Mouse (Mus musculus) neural tube, embryonic 15.5 days (tissue): ENCODE data around the gene Fto. TPM values are rescaled to one million over a fixed set of nuclear protein-coding genes. Genes with fewer than 3 reads are reported as not detected.
A peak's percentile ranks its signal among the peaks of the same experiment; 100 is the strongest.

Source experiments
- ATAC-seq: fragments of 200-750 bp; cut with Nextera tagmentation; 2 replicates; pipeline ENCODE4 v1.8.0; 2017; ENCODE audit warnings: mild to moderate bottlenecking, moderate TSS enrichment, moderate library complexity; ENCODE audit not compliant: low FRiP score
- H3K27ac ChIP-seq: fragments of 300-500 bp; sonication (generic); replicated peaks from 2 replicates; pipeline ENCODE4 v1.5.1; 2015; ENCODE audit warnings: mild to moderate bottlenecking, inconsistent platforms
- H3K27me3 ChIP-seq: fragments of 300-500 bp; sonication (generic); replicated peaks from 2 replicates; pipeline ENCODE4 v1.6.1; 2015; ENCODE audit warnings: inconsistent platforms
- H3K36me3 ChIP-seq: fragments of 300-500 bp; sonication (generic); 2 replicates; pipeline ENCODE4 v1.6.1; 2015; ENCODE audit warnings: inconsistent platforms
- H3K4me1 ChIP-seq: fragments of 300-500 bp; sonication (generic); 2 replicates; pipeline ENCODE4 v1.6.1; 2015; ENCODE audit warnings: inconsistent platforms
- H3K4me2 ChIP-seq: fragments of 300-500 bp; sonication (generic); 2 replicates; pipeline ENCODE4 v1.6.1; 2015; ENCODE audit warnings: inconsistent platforms, mild to moderate bottlenecking, moderate library complexity
- H3K4me3 ChIP-seq: fragments of 300-500 bp; sonication (generic); replicated peaks from 2 replicates; pipeline ENCODE4 v1.5.1; 2015; ENCODE audit warnings: mild to moderate bottlenecking, inconsistent platforms
- H3K9ac ChIP-seq: fragments of 300-500 bp; sonication (generic); replicated peaks from 2 replicates; pipeline ENCODE4 v1.6.1; 2015; ENCODE audit warnings: mild to moderate bottlenecking, inconsistent platforms
- H3K9me3 ChIP-seq: fragments of 300-500 bp; sonication (generic); replicated peaks from 2 replicates; pipeline ENCODE4 v1.6.1; 2016; ENCODE audit warnings: inconsistent platforms
- WGBS: fragments of 180-500 bp; shearing (Covaris S2); methylation state at CpG from one replicate; pipeline ENCODE4 v1.1.7; 2015; ENCODE audit warnings: mixed read lengths; 5-methylcytosine and 5-hydroxymethylcytosine counted together
- polyA plus RNA-seq: library from polyadenylated mRNA; unstranded; fragments of >200 nt; fragmentation: Nextera tagmentation; extraction: Ambion mirVana; gene quantifications from 2 replicates; pipeline ENCODE4 v1.2.1, GENCODE M21; 2015

Fto gene
- polyA plus RNA-seq, 1 experiment from 2014 or later, result 135 TPM

- no peak overlapping the region for H3K9ac ChIP-seq
- H3K27ac ChIP-seq, result no peak overlapping the region
- H3K9me3 ChIP-seq, result no peaks in the 10 kb centered on the region
- peaks cover 43% of the 10 kb centered on the region for H3K4me1 ChIP-seq
- peak; percentile 62; the same call in 1 of the 2 replicates for ATAC-seq
- 61% methylated on average over 13 of the region's 13 CpGs for WGBS
- no peaks in the 10 kb centered on the region for H3K36me3 ChIP-seq
- no peak overlapping the region for H3K4me3 ChIP-seq
- no peak overlapping the region for H3K4me2 ChIP-seq
- H3K27me3 ChIP-seq, result peaks cover 23% of the 10 kb centered on the region
Observed at GRCm38 (mm10) chr8:91378846-91379499, 65.6 kb downstream of the Fto start.

- Histone ChIP-seq H3K9ac (no peak overlapping the region), H3K27ac (no peak overlapping the region), H3K36me3 (no peaks in the 10 kb centered on the region), H3K4me3 (no peak overlapping the region), H3K4me1 (peaks cover 40% of the 10 kb centered on the region), H3K9me3 (no peaks in the 10 kb centered on the region), H3K4me2 (no peak overlapping the region), H3K27me3 (peaks cover 9% of the 10 kb centered on the region; the same call in 1 of the 2 replicates)
- ATAC-seq, result no peak
- 31% methylated on average over 10 of the region's 10 CpGs for WGBS
Observed at GRCm38 (mm10) chr8:91380796-91381542, 67.6 kb downstream of the Fto start.

DNA sequence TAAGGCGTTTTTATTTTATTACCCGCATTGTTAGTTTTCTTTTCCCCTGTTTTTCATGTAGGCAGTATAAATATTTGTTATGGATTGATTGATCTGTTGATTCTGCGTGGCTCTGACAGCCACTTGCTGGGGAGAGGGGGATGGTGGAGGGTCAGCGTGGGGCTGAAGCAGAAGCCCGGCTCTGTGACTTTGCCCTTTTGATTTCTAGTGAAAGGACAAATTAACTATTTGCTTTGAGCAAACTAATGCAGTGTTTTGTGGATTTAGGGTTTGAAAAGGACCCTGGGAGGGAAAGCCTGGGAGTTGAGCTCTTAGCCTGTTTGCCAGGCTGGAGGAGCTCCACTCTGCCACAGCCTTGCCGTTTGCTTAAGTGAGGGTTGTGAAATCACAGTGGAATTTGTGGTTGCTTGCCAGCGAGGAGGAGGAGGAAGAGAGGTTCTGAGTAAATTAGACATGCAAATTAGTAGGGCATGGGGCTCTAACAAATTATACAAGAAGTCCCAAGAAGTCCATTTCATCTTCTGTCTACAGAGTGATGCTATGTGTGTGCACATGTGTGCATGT is 68.3 kb downstream of the Fto start:
- WGBS, result 15% methylated on average over 7 of the region's 7 CpGs
- H3K27me3 ChIP-seq, result peaks cover 9% of the 10 kb centered on the region; the same call in 1 of the 2 replicates
- no peak overlapping the region for H3K4me3 ChIP-seq
- H3K36me3 ChIP-seq, result no peaks in the 10 kb centered on the region
- H3K27ac ChIP-seq, result no peak overlapping the region
- peaks cover 34% of the 10 kb centered on the region for H3K4me1 ChIP-seq
- ATAC-seq, result no peak
- H3K9ac ChIP-seq, result no peak overlapping the region
- no peaks in the 10 kb centered on the region for H3K9me3 ChIP-seq
- no peak overlapping the region for H3K4me2 ChIP-seq

GRCm38 (mm10) chr8:91383210-91383609 is 69.9 kb downstream of the Fto start:
- no peak for ATAC-seq
- no peaks in the 10 kb centered on the region for H3K9me3 ChIP-seq
- no peak overlapping the region for H3K4me3 ChIP-seq
- no peaks in the 10 kb centered on the region for H3K36me3 ChIP-seq
- peaks cover 31% of the 10 kb centered on the region for H3K4me1 ChIP-seq
- H3K4me2 ChIP-seq, result no peak overlapping the region
- 82% methylated on average over 3 of the region's 3 CpGs for WGBS
- no peak overlapping the region for H3K9ac ChIP-seq
- H3K27ac ChIP-seq, result no peak overlapping the region
- peaks cover 3% of the 10 kb centered on the region; the same call in 1 of the 2 replicates for H3K27me3 ChIP-seq

DNA sequence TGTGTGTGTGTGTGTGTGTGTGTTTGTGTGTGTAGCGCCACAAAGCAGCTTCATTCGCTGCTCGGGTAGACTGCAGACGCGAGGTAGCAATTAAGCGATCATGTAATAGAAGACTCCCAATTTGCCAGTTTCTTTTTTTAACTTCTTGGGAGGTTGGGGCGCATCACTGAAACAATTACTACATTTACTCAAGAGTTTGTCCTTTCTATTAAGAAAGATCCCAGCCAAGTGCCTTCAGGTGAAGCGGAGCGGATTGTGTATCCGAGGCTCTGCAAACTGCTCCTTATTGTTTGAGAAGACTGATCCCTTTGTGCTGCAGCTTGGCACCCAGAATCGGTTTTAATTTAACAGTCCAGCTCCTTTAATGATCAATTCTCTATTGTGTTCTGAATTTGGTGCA is 70.5 kb downstream of the Fto start:
- Histone ChIP-seq H3K4me2 (no peak overlapping the region), H3K9ac (no peak overlapping the region), H3K4me3 (no peak overlapping the region), H3K27ac (no peak overlapping the region), H3K27me3 (peaks cover 3% of the 10 kb centered on the region; the same call in 1 of the 2 replicates), H3K9me3 (no peaks in the 10 kb centered on the region), H3K4me1 (peaks cover 34% of the 10 kb centered on the region), H3K36me3 (no peaks in the 10 kb centered on the region)
- no peak for ATAC-seq
- WGBS, result 34% methylated on average over 11 of the region's 11 CpGs

GRCm38 (mm10) chr8:91384389-91384788 is 71.1 kb downstream of the Fto start:
- Histone ChIP-seq H3K27ac (no peak overlapping the region), H3K4me2 (no peak overlapping the region), H3K4me1 (peaks cover 28% of the 10 kb centered on the region), H3K9me3 (no peaks in the 10 kb centered on the region), H3K27me3 (peaks cover 3% of the 10 kb centered on the region; the same call in 1 of the 2 replicates), H3K36me3 (no peaks in the 10 kb centered on the region), H3K4me3 (no peak overlapping the region), H3K9ac (no peak overlapping the region)
- no peak for ATAC-seq
- WGBS, result 87% methylated on average over 3 of the region's 3 CpGs

DNA sequence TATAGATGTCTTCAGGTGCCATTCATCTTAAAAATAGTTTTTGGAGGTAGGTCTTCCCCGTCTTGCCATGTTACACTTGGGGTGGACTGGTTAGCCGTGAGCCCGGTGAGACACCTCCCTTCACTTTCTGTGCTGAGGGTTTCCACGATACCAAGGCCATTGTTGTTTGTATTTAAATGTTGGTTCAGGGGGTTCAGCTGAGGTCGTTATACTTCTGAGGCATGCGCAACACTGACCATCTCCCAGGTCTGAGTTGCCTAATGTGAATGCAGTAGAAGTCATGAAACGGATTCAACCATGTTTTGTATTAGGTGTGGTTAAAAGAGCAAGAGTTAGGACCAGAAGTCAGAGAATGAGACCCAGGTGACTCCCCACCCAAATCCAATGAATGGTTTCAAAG is 72.5 kb downstream of the Fto start:
- H3K27ac ChIP-seq, result no peak overlapping the region
- no peak overlapping the region for H3K9ac ChIP-seq
- no peaks in the 10 kb centered on the region for H3K27me3 ChIP-seq
- WGBS, result 95% methylated on average over 7 of the region's 7 CpGs
- H3K4me1 ChIP-seq, result peaks cover 26% of the 10 kb centered on the region
- no peak overlapping the region for H3K4me3 ChIP-seq
- no peaks in the 10 kb centered on the region for H3K36me3 ChIP-seq
- no peak for ATAC-seq
- no peaks in the 10 kb centered on the region for H3K9me3 ChIP-seq
- no peak overlapping the region for H3K4me2 ChIP-seq

GRCm38 (mm10) chr8:91390369-91391020 is 77.2 kb downstream of the Fto start:
- no peaks in the 10 kb centered on the region for H3K36me3 ChIP-seq
- H3K4me3 ChIP-seq, result no peak overlapping the region
- H3K4me2 ChIP-seq, result no peak overlapping the region
- no peak overlapping the region for H3K9ac ChIP-seq
- no peak for ATAC-seq
- H3K27me3 ChIP-seq, result no peaks in the 10 kb centered on the region
- H3K4me1 ChIP-seq, result peaks cover 3% of the 10 kb centered on the region; the same call in 1 of the 2 replicates
- 72% methylated on average over 9 of the region's 9 CpGs for WGBS
- no peaks in the 10 kb centered on the region for H3K9me3 ChIP-seq
- no peak overlapping the region for H3K27ac ChIP-seq

DNA sequence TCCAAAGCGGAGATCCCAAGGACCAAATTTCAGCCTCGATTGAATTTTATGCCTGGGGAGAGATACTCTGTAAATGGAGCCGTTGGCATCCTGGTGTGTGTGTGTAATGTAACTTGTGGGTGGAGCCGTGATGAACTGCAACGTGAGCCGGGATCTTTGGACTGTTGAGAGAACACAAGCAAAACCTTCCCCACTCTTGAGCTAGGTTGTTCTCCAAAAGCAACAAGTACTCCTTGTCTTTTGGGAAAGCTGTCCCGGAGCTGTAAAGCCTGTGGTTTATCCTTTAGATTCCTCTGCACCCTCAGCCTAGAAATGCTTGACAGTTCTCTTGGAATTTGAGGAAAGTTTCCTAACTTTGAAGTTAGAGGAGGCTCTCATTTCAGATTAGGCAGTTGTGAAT is 78.9 kb downstream of the Fto start:
- H3K9me3 ChIP-seq, result no peaks in the 10 kb centered on the region
- H3K4me1 ChIP-seq, result peaks cover 3% of the 10 kb centered on the region; the same call in 1 of the 2 replicates
- H3K4me3 ChIP-seq, result no peak overlapping the region
- H3K27ac ChIP-seq, result no peak overlapping the region
- H3K36me3 ChIP-seq, result no peaks in the 10 kb centered on the region
- no peaks in the 10 kb centered on the region for H3K27me3 ChIP-seq
- WGBS, result 73% methylated on average over 7 of the region's 7 CpGs
- no peak overlapping the region for H3K9ac ChIP-seq
- ATAC-seq, result no peak
- H3K4me2 ChIP-seq, result no peak overlapping the region

DNA sequence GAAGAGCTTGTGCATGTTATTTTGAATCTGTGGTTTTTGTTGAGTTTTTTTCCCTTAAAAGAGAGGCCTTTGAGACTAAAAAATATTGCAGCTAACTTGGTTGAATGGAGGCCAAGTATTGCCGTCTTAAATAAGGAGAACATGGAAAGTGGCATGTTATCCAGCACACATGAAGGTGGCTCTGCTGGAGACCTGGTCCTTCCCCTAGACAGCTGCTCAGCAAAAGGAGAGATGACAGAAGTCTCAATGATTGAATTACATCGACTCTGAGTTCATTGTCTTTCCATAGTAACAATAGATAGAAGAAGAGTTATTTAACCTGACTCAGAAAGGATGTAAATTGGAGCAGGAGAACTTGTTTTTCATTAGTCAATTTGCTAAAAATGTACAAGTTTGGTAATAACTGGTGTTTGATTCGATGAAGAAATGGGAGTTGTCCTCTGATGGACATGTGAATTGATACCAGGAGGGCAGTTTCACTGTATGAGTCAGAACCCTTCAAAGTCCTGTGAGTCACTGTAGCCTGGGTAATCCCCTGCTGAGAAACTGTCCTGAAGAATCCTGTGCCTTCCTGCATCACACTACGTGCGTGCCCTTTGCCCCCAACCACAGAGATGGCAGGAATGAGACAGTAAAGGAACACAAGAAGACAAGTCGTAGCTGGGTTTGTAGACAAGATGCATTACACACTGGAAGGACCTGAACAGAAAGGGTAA is 82.2 kb downstream of the Fto start:
- Histone ChIP-seq H3K4me2 (no peak overlapping the region), H3K4me3 (no peak overlapping the region), H3K4me1 (no peaks in the 10 kb centered on the region), H3K27ac (no peak overlapping the region), H3K36me3 (no peaks in the 10 kb centered on the region), H3K27me3 (no peaks in the 10 kb centered on the region), H3K9ac (no peak overlapping the region), H3K9me3 (no peaks in the 10 kb centered on the region)
- ATAC-seq, result no peak
- 86% methylated on average over 6 of the region's 6 CpGs for WGBS

GRCm38 (mm10) chr8:91398053-91398452 is 84.7 kb downstream of the Fto start:
- no peak for ATAC-seq

More at GRCm38 (mm10) chr8:91398053-91398452, 84.7 kb downstream of the Fto start:
- H3K4me2 ChIP-seq, result no peak overlapping the region
- H3K9ac ChIP-seq, result no peak overlapping the region
- H3K4me3 ChIP-seq, result no peak overlapping the region
- no peaks in the 10 kb centered on the region for H3K27me3 ChIP-seq
- WGBS, result 95% methylated on average over 5 of the region's 5 CpGs
- H3K27ac ChIP-seq, result no peak overlapping the region
- no peaks in the 10 kb centered on the region for H3K4me1 ChIP-seq
- H3K36me3 ChIP-seq, result no peaks in the 10 kb centered on the region
- no peaks in the 10 kb centered on the region for H3K9me3 ChIP-seq
